Mouse (Mus musculus): Measurements from ENCODE around the gene Myo1e. TPM values are rescaled to one million over a fixed set of nuclear protein-coding genes. Genes with fewer than 3 reads are reported as not detected.
"Not testable (repeated sequence)": the region's sequence is repeated elsewhere in the genome, so short reads cannot be mapped to it uniquely, and the experiment has no call there.

The Myo1e gene
- polyA plus RNA-seq, 1 experiment from 2014 or later: 7.9 TPM

DNA sequence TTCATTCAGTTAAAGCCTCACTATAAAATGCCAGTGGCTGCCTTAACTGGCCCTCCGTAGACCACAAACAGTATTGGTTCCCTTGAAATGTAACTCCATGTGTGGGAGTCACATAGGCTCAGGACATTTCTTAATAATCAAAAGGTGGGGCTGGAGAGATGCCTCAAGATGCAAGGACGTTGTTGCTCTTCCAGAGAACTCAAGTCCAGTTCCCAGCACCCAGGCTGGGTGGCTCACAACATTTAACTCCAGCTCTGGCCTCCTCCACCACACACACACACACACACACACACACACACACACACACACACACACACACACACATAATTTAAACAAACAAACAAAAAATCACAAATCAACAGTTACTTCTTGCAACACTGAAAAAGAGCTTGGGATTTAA, 36.6 kb downstream of the Myo1e start:
- no peaks in the 10 kb centered on the region for H3K36me3 ChIP-seq
- no peak overlapping the region for H3K4me3 ChIP-seq
- 76% methylated on average over 2 of the region's 2 CpGs for WGBS
- no peaks in the 10 kb centered on the region; the same call in 1 of the 2 replicates for H3K4me1 ChIP-seq (replicated peaks)
- no peak overlapping the region for H3K4me2 ChIP-seq
- ATAC-seq (ENCODE audit: low read depth): no peak
- H3K27ac ChIP-seq (replicated peaks): no peak overlapping the region
- H3K9ac ChIP-seq: no peak overlapping the region
- H3K9me3 ChIP-seq: no peaks in the 10 kb centered on the region
- no peaks in the 10 kb centered on the region for H3K27me3 ChIP-seq

DNA sequence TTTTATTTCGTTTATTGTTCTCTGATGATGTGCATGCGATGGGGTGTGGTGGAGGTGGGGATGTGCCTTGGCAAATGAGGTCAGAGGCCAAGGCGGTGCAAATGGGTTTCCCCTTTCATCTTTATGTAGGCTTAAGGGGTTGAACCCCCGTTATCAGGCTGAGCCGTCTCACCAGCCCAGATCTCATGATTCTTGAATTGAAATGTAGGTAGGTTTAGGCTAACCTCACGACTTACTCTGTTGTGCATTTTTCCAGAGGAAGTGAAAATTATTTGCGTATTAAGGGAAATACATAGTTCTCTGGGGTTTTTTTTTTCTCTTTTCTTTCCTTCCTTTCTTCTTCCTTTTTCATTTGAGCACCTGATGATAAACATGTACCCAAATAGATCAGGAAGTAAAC, 37.0 kb downstream of the Myo1e start:
- no peaks in the 10 kb centered on the region for H3K9me3 ChIP-seq
- no peak overlapping the region for H3K27ac ChIP-seq (replicated peaks)
- no peak for ATAC-seq (ENCODE audit: low read depth)
- H3K9ac ChIP-seq: no peak overlapping the region
- H3K4me2 ChIP-seq: no peak overlapping the region
- no peaks in the 10 kb centered on the region; the same call in 1 of the 2 replicates for H3K4me1 ChIP-seq (replicated peaks)
- no peaks in the 10 kb centered on the region for H3K36me3 ChIP-seq
- no peak overlapping the region for H3K4me3 ChIP-seq
- 82% methylated on average over 7 of the region's 7 CpGs for WGBS
- no peaks in the 10 kb centered on the region for H3K27me3 ChIP-seq

DNA sequence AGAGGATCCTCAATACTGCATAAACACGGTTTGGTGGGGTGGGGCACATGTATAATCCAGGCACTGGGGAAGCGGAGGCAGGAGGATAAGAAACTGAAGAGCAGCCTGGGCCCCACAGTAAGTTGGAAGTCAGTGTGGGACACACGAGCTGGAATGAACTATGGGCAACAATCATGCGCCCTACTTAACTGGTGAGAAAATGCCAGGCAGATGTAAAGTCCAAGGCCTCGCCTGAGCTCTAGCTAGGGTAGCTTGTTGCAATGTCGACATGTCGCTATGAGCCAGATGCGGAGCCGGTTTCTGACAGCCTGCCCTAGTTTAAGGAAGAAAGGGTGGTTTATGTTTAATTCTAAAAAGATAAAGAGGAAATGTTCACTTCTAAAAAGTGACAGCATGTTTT, 37.9 kb downstream of the Myo1e start:
- Histone ChIP-seq H3K4me2 (no peak overlapping the region), H3K9me3 (no peaks in the 10 kb centered on the region), H3K27ac (replicated peaks) (no peak overlapping the region), H3K9ac (no peak overlapping the region), H3K4me1 (replicated peaks) (peaks cover 7% of the 10 kb centered on the region), H3K27me3 (no peaks in the 10 kb centered on the region), H3K36me3 (no peaks in the 10 kb centered on the region), H3K4me3 (no peak overlapping the region)
- WGBS: 95% methylated on average over 9 of the region's 9 CpGs
- no peak for ATAC-seq (ENCODE audit: low read depth)

DNA sequence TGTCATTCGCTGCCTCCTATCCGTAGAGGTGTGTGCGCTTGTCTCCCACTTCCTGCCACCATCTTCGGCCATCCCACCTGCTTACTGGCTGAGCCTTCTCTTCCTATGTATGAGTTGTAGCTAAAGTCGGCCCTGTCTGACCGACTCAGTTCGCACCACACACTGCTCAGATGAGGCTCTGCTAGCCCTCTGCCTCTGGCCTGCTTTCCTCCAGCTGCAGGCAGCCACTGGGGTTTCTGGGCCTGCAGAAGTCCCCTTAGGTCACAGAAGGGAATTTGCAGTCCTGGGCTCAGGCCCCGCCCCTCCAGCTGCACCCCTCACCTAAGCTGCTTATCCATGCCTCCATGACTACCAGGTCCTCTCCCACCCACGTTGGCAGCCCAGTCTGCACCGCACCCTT, 39.3 kb downstream of the Myo1e start:
- Histone ChIP-seq H3K4me3 (no peak overlapping the region), H3K36me3 (no peaks in the 10 kb centered on the region), H3K4me1 (replicated peaks) (peaks cover 14% of the 10 kb centered on the region), H3K4me2 (no peak overlapping the region), H3K27me3 (no peaks in the 10 kb centered on the region), H3K9ac (no peak overlapping the region), H3K27ac (replicated peaks) (no peak overlapping the region), H3K9me3 (no peaks in the 10 kb centered on the region)
- ATAC-seq (ENCODE audit: low read depth): no peak
- WGBS: 76% methylated on average over 10 of the region's 10 CpGs

GRCm38 (mm10) chr9:70248046-70248445, 40.9 kb downstream of the Myo1e start:
- peaks cover 14% of the 10 kb centered on the region for H3K4me1 ChIP-seq (replicated peaks)
- WGBS: 92% methylated on average over 6 of the region's 6 CpGs
- H3K27ac ChIP-seq (replicated peaks): no peak overlapping the region
- no peak for ATAC-seq (ENCODE audit: low read depth)
- no peak overlapping the region for H3K4me3 ChIP-seq
- H3K36me3 ChIP-seq: no peaks in the 10 kb centered on the region
- H3K9me3 ChIP-seq: no peaks in the 10 kb centered on the region
- no peak overlapping the region for H3K4me2 ChIP-seq
- no peaks in the 10 kb centered on the region for H3K27me3 ChIP-seq
- no peak overlapping the region for H3K9ac ChIP-seq

DNA sequence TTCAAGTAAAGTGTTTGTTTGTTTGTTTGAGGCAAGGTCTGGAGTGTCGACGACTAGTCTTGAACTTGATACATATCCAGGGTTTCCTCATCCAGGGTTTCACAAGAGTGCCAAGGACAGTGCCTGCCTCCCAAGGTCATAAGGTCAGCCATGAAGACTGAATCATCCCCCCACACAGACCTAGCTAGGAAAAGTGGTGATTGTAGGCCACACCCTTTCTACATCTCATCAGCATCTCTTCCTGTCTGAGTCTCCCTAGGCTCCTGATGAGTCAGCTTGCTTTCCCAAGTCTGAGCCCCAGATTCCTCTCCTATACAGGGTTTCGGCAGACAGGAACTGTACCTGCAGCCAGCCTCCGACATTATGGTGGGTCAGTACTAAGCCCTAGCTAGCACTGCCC, 41.7 kb downstream of the Myo1e start:
- WGBS: 89% methylated on average over 4 of the region's 4 CpGs
- Histone ChIP-seq H3K9ac (no peak overlapping the region), H3K27me3 (no peaks in the 10 kb centered on the region), H3K4me1 (replicated peaks) (peaks cover 14% of the 10 kb centered on the region), H3K4me2 (no peak overlapping the region), H3K27ac (replicated peaks) (no peak overlapping the region), H3K4me3 (no peak overlapping the region), H3K9me3 (no peaks in the 10 kb centered on the region), H3K36me3 (no peaks in the 10 kb centered on the region)
- ATAC-seq (ENCODE audit: low read depth): no peak

DNA sequence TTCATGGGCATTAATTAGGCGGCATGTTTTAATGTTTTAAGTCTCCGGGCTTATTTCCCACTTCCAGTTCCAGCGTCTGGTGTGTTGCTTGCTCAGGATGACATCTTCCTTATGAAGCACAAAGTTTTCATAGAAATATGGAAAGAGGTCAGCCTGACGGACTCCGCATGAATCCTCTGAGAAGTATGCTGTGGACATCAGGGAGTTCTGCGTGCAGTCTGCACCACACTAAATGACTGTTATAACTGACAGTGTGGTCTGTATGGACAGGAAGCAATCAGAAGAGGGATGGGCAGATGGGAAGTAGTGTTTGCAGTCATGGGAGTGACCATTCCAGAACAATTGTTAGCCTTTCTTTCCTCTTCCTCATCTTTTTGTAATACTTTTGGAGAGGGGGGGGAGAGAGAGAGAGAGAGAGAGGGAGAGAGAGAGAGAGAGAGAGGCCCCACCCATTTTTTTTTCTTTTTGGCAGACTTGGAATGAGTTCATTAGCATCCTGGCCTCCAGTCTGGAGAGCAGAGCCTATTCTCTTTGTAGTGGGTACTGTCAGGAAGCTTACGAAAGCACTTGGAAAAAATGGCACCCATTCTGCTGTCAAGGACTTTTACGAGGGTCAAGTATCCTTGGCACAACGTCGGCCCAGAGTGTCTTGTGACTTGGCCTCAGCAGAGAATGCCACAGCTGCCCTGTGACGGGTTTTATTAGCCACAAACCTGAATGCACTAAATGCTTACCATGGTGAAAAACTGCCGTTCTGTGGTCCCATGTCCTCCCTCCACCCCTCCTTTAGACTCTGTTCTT, 42.9 kb downstream of the Myo1e start:
- H3K4me3 ChIP-seq: no peak overlapping the region
- no peak overlapping the region for H3K4me2 ChIP-seq
- no peak overlapping the region for H3K27ac ChIP-seq (replicated peaks)
- no peaks in the 10 kb centered on the region for H3K9me3 ChIP-seq
- H3K4me1 ChIP-seq (replicated peaks): peaks cover 14% of the 10 kb centered on the region
- peak; percentile 69 for ATAC-seq (ENCODE audit: low read depth)
- H3K27me3 ChIP-seq: no peaks in the 10 kb centered on the region
- WGBS: 45% methylated on average over 12 of the region's 12 CpGs
- H3K9ac ChIP-seq: no peak overlapping the region
- H3K36me3 ChIP-seq: no peaks in the 10 kb centered on the region

- WGBS: 91% methylated on average over 10 of the region's 10 CpGs
- Histone ChIP-seq H3K4me2 (no peak overlapping the region), H3K27ac (replicated peaks) (no peak overlapping the region), H3K9ac (no peak overlapping the region), H3K27me3 (no peaks in the 10 kb centered on the region), H3K9me3 (no peaks in the 10 kb centered on the region), H3K36me3 (no peaks in the 10 kb centered on the region), H3K4me3 (no peak overlapping the region), H3K4me1 (replicated peaks) (peaks cover 14% of the 10 kb centered on the region)
- no peak for ATAC-seq (ENCODE audit: low read depth)
These were observed 44.4 kb downstream of the Myo1e start for GRCm38 (mm10) chr9:70251441-70251985.

DNA sequence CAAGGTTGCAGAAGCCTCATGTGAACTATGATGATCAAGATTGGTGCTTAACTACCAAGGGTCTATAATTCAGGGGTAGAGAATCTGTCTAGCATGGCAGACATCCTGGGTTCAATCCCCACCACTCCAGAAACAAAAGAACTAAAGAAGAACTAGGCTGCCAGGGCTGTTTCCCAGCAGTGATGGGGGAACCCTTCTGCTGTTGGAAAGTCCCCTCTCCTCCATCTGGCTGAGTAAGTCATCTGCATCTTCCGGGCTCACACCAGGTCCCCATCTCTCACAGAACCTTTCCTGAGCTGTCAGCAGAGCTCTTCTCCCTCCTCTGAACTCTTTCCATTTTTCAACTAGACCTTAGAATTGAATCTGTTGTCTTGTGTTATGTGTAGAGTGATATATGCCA, 45.9 kb downstream of the Myo1e start:
- Histone ChIP-seq H3K4me1 (replicated peaks) (peaks cover 23% of the 10 kb centered on the region), H3K27ac (replicated peaks) (no peak overlapping the region), H3K36me3 (no peaks in the 10 kb centered on the region), H3K9ac (no peak overlapping the region), H3K27me3 (no peaks in the 10 kb centered on the region), H3K4me2 (no peak overlapping the region), H3K4me3 (no peak overlapping the region), H3K9me3 (no peaks in the 10 kb centered on the region)
- ATAC-seq (ENCODE audit: low read depth): no peak
- WGBS: 88% methylated on average over 1 of the region's 1 CpGs

DNA sequence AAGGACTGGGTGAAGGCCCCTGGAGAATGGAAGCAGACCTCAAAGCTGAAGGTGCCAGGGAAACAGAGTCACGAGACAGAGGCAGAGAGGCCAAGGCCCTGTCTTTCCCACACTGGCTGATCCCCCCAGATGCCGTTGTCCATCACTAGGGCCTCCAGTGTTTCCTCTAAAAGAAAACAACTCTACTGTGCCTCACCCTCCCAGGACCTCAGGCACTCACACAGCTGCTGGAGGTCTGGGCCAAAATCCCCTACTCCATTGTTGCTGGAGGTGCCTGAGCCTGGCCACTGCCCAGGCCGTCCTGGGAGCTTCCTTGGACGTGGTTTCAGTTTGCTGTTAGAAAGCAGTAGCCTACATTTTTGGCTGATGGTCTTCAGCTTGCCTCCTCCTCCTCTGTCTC, 47.9 kb downstream of the Myo1e start:
- no peak for ATAC-seq (ENCODE audit: low read depth)
- Histone ChIP-seq H3K9ac (no peak overlapping the region), H3K27me3 (no peaks in the 10 kb centered on the region; the same call in 1 of the 2 replicates), H3K4me3 (no peak overlapping the region), H3K36me3 (no peaks in the 10 kb centered on the region), H3K27ac (replicated peaks) (no peak overlapping the region), H3K9me3 (no peaks in the 10 kb centered on the region), H3K4me1 (replicated peaks) (peaks cover 19% of the 10 kb centered on the region), H3K4me2 (no peak overlapping the region)
- 86% methylated on average over 4 of the region's 4 CpGs for WGBS

GRCm38 (mm10) chr9:70256027-70256426, 48.9 kb downstream of the Myo1e start:
- H3K27me3 ChIP-seq; ATAC-seq (ENCODE audit: low read depth); H3K9me3 ChIP-seq; H3K36me3 ChIP-seq; H3K9ac ChIP-seq; H3K27ac ChIP-seq (replicated peaks); H3K4me3 ChIP-seq; H3K4me2 ChIP-seq: not testable (repeated sequence)
- WGBS: 89% methylated on average over 7 of the region's 7 CpGs
- H3K4me1 ChIP-seq (replicated peaks): peaks cover 22% of the 10 kb centered on the region

DNA sequence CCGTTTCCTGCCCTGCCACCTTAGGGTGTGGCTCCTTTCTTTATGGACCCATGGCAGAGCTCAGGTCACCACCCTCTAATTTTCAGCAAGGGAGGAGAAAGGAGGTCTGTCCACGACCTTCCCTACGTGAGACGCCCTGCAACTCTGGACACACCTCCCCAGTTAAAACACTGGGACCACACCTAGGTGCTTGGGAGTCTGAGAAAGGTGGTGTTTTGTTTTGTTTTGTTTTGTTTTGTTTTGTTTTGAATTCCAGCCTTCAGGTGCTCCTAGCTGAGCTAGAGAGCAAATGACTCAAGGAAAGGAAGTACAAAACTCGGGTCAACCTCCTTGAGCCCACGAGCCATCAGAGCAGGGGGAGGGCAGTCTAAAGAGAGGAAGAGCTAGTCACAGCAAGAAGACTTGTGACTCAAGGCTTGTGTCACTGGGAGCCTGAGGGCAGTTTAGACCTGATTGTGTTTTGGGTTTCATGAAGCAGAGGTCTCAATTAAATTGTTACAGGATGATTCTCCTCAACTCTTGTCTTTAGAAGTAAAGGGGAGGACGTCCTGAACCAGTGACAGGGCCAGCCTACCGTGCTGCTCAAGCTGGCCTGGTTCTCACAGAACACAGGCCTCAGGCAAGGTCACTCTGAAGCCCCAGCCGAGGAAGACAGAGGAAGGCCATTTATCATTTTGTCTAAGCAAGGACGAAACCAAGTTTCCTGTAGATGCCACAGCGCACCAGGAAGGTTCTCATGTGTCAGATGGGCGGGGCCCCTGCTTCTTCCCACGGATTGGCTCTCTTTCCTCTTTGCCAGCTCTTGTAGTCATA, 50.3 kb downstream of the Myo1e start:
- H3K4me2 ChIP-seq: no peak overlapping the region
- no peak overlapping the region for H3K9ac ChIP-seq
- H3K4me3 ChIP-seq: no peak overlapping the region
- WGBS: 44% methylated on average over 13 of the region's 13 CpGs
- no peak overlapping the region for H3K27ac ChIP-seq (replicated peaks)
- no peaks in the 10 kb centered on the region; the same call in 1 of the 2 replicates for H3K27me3 ChIP-seq
- H3K36me3 ChIP-seq: no peaks in the 10 kb centered on the region
- ATAC-seq (ENCODE audit: low read depth): no peak
- no peaks in the 10 kb centered on the region for H3K9me3 ChIP-seq
- peaks cover 37% of the 10 kb centered on the region for H3K4me1 ChIP-seq (replicated peaks)

Data from neural tube, embryonic 13.5 days (tissue).